Mouse (Mus musculus) cerebellum, adult 2 months (tissue): Measurements from ENCODE around the gene Amfr. TPM values are rescaled to one million over a fixed set of nuclear protein-coding genes. Genes with fewer than 3 reads are reported as not detected.
A peak's percentile ranks its signal among the peaks of the same experiment; 100 is the strongest.

ENCODE experiments used
- DNase-seq, 2 experiments: peaks; one replicate each; pipeline ENCODE4 v3.0.0; 2021
- H3K27ac ChIP-seq: fragments of 200-500 bp; 2 replicates; pipeline ENCODE4 v1.5.1; 2012; ENCODE audit warnings: low read length, control low read depth, inconsistent platforms; ENCODE audit not compliant: insufficient read depth
- H3K27me3 ChIP-seq: fragments of 200-500 bp; 2 replicates; pipeline ENCODE4 v1.6.1; 2012; ENCODE audit warnings: inconsistent platforms, mild to moderate bottlenecking, low read length, moderate library complexity; ENCODE audit not compliant: control insufficient read depth, insufficient read depth
- H3K4me1 ChIP-seq: fragments of 200-500 bp; 2 replicates; pipeline ENCODE4 v1.6.1; 2011; ENCODE audit warnings: low read length; ENCODE audit not compliant: control insufficient read depth, insufficient read depth
- H3K4me3 ChIP-seq: fragments of 200-500 bp; replicated peaks from 2 replicates; pipeline ENCODE3; 2011; ENCODE audit warnings: mild to moderate bottlenecking, low read depth, low read length, control low read depth; ENCODE audit not compliant: insufficient read depth
- CTCF ChIP-seq: fragments of 200-500 bp; IDR thresholded peaks from 2 replicates; pipeline ENCODE4 v1.5.1; 2011; ENCODE audit warnings: low read depth, mild to moderate bottlenecking, control low read depth, low read length, moderate library complexity, borderline replicate concordance; ENCODE audit not compliant: insufficient read depth
- POLR2A ChIP-seq: fragments of 200-500 bp; IDR thresholded peaks from 2 replicates; pipeline ENCODE4 v1.6.1; 2011; ENCODE audit warnings: low read length, control low read depth, borderline replicate concordance; ENCODE audit not compliant: insufficient read depth
- WGBS: fragments of 180-500 bp; shearing (Covaris S2); methylation state at CpG from one replicate; pipeline ENCODE4 v1.1.7; 2018; 5-methylcytosine and 5-hydroxymethylcytosine counted together
- polyA plus RNA-seq: library from polyadenylated mRNA; depleted of rRNA; stranded (reverse); fragments of >200 nt; gene quantifications from 2 replicates; pipeline ENCODE4 v1.2.3, GENCODE M21; 2012

Gene Amfr
- polyA plus RNA-seq, 1 experiment, result 144 TPM

DNA sequence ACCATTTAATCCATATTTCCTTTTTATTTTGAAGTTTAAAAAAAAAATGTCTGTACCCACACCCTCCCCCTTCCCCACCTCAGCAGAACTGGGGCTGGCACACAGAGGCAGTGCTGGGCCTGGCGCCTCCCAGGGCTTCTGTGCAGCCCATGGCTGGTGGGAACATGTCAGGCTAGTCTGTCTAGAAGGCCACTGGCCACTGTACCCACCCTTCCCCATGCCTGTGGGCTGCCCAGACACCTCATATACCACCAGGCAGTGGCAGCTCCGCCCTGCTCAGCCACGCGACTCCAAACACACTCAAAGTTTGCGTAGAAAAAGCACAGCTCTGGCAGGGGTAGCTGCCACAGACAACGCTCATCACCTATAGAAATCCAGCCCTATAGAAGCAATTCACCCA lies 44.3 kb downstream of the Amfr start:
- WGBS, result 80% methylated on average over 6 of the region's 6 CpGs
- Histone ChIP-seq H3K27me3 (no peaks in the 10 kb centered on the region), H3K4me3 (no peak overlapping the region), H3K4me1 (peaks cover 19% of the 10 kb centered on the region), H3K27ac (no peak overlapping the region)
- DNase-seq, result no peak
- no peak for TF ChIP-seq POLR2A
- TF ChIP-seq CTCF, result no peak

DNA sequence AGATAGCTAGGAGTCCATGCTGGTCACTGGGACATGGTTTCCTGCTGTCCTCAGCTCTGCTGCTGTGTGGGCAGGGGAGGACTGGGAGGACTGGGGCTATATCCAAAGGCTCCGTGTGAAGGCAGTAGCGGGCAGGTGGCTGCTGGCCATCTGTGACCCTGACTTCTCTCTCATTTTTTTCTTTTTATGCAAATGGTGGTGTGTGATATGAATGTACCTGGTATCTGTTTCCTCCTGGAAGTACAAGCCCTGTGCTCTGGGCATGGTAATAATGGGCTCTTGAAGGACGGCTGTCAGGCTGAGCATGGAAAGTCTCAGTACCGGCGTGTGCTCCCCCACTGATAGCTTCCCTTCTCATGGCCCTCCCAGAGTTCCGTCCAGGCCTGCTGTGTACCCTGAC lies 51.7 kb downstream of the Amfr start:
- no peak overlapping the region for H3K27ac ChIP-seq
- no peak for DNase-seq
- WGBS, result 29% methylated on average over 6 of the region's 6 CpGs
- peaks cover 59% of the 10 kb centered on the region for H3K4me1 ChIP-seq
- no peak overlapping the region for H3K4me3 ChIP-seq
- H3K27me3 ChIP-seq, result no peaks in the 10 kb centered on the region
- TF ChIP-seq CTCF, result no peak

DNA sequence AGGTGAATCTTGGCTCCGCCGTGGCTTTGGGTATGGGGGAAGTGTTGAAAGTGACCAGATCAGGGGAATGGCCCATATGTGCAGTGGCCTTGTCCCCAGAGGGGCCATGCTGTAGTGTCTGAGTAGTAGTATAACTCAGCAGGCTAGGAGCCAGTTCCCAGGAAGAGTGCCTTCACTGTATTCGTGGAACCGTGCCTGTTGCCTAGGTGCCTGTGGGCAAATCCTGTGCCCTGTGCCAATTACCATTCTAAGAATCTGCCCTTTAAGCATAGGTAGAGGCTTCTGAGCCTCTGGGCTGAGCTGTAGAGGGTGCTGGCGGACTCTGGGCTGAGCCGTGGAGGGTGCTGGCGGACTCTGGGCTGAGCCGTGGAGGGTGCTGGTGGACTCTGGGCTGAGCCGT lies 54.2 kb downstream of the Amfr start:
- DNase-seq, result no peak
- Histone ChIP-seq H3K4me1 (peaks cover 56% of the 10 kb centered on the region), H3K27ac (no peak overlapping the region), H3K4me3 (no peak overlapping the region), H3K27me3 (no peaks in the 10 kb centered on the region)
- TF ChIP-seq POLR2A (no peak), CTCF (no peak)
- 50% methylated on average over 9 of the region's 9 CpGs for WGBS

DNA sequence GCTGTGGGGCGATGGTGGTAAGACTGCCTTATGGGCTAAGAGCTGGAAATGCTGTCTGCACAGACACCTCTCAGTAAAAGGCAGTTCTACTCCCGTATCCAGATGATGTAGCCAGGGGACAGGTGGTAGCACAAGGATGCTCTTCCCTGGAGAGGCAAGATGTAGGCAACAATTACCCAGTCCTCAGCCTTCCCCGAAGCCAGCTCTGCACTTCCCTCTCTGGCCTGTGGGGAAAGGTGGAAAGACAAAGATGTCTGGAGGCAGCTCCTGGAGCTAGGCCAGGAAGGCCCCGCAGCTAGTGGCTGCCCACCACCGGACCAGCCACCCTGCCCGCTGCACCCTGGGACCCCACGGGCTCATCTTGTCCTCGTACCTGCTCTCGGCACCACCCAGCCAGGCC lies 60.1 kb downstream of the Amfr start:
- H3K27me3 ChIP-seq, result no peaks in the 10 kb centered on the region
- no peak for DNase-seq
- peaks cover 54% of the 10 kb centered on the region for H3K4me1 ChIP-seq
- no peak overlapping the region for H3K4me3 ChIP-seq
- no peak overlapping the region for H3K27ac ChIP-seq
- TF ChIP-seq POLR2A, result no peak
- no peak for TF ChIP-seq CTCF
- whole genome bisulfite sequencing, result 57% methylated on average over 9 of the region's 9 CpGs

DNA sequence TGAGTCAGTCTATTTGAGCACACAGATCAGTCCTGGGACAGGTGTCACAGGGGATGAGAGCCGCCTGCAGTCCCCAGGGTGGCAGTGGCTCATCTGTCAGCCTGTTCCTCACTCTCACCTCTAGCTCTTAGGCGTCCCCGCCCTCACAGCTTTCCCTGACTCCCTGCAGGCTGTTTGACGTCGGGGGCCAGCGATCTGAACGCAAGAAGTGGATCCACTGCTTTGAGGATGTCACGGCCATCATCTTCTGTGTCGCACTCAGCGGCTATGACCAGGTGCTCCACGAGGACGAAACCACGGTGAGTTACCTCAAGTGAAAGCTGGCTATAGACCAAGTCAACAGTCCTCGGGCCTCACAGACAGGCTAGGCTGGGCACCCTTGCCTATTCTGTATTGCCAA lies 62.5 kb downstream of the Amfr start:
- peak overlapping the region; percentile 5 for H3K27ac ChIP-seq
- TF ChIP-seq POLR2A, result no peak
- TF ChIP-seq CTCF, result no peak
- peaks cover 37% of the 10 kb centered on the region for H3K4me1 ChIP-seq
- no peak overlapping the region for H3K4me3 ChIP-seq
- H3K27me3 ChIP-seq, result no peaks in the 10 kb centered on the region
- peak; percentile 69 to 70 for DNase-seq
- 12% methylated on average over 14 of the region's 14 CpGs for WGBS

DNA sequence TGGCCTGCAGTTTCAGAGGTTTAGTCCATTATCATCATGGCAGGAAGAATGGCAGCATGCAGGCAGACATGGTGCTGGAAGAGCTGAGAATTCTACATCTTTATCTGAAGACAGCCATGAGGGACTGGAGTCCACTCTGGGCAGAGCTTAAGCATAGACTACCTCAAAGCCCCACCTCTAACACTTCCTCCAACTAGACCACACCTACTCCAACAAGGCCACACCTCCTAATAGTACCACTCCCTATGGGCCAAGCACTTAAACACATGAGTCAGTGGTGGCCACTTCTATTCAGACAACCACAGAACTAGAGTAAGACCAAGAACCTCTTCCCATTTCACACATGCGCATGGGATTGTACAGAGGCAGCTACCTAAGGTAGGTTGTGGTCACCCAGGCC lies 66.2 kb downstream of the Amfr start:
- TF ChIP-seq POLR2A, result no peak
- TF ChIP-seq CTCF, result no peak
- H3K4me3 ChIP-seq, result no peak overlapping the region
- DNase-seq, result no peak
- no peaks in the 10 kb centered on the region for H3K27me3 ChIP-seq
- peaks cover 30% of the 10 kb centered on the region for H3K4me1 ChIP-seq
- 100% methylated on average over 1 of the region's 1 CpGs for WGBS
- no peak overlapping the region for H3K27ac ChIP-seq

DNA sequence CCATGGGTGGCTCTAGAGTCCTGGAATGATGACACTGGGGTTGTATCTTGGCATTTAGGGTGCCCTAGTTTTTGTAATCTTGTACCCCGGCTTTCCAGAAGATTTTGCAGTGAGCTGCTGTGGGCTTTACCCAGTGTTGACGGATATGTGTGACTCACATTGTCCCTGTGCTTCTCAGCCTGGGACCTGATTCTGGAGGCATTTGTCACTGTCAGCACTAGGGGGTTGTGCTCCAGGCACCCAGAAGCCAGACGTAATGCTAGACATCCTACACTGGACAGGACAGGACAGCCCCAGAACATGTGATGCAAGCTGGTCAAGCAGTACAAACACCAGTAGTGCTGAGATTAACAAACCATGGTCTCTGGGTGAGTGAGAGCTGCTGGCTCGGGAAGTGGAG lies 66.9 kb downstream of the Amfr start:
- no peak for DNase-seq
- no peak overlapping the region; the same call in 1 of the 2 replicates for H3K27ac ChIP-seq
- H3K4me3 ChIP-seq, result no peak overlapping the region
- peaks cover 30% of the 10 kb centered on the region for H3K4me1 ChIP-seq
- 83% methylated on average over 4 of the region's 4 CpGs for WGBS
- TF ChIP-seq POLR2A, result no peak
- TF ChIP-seq CTCF, result no peak
- no peaks in the 10 kb centered on the region for H3K27me3 ChIP-seq

DNA sequence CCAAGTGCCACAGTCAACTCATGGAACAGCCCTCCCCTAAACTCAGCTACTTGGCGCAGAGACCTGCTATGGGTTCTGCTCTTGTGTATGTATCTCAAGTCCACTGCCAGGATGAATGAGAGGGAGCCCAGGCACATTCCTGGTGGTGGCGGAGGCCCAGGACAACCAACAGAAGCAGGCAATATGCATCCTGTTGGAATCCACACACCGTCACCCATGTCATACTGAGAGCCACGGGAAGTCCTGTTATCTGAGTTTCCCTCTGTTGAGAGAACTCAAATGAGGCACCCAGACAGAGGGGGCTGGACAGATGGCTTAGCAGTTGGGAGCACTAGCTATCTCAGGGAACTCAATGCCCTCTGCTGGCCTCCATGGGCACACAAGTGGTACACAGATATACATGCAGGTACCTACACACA lies 71.0 kb downstream of the Amfr start:
- peak; percentile 66 to 79 for DNase-seq
- no peaks in the 10 kb centered on the region for H3K27me3 ChIP-seq
- WGBS, result 7% methylated on average over 4 of the region's 4 CpGs
- TF ChIP-seq CTCF (peak; percentile 52; the same call in 1 of the 2 replicates), POLR2A (no peak)
- H3K4me3 ChIP-seq, result no peak overlapping the region
- peaks cover 25% of the 10 kb centered on the region for H3K4me1 ChIP-seq
- H3K27ac ChIP-seq, result peak overlapping the region; percentile 17; the same call in 1 of the 2 replicates

DNA sequence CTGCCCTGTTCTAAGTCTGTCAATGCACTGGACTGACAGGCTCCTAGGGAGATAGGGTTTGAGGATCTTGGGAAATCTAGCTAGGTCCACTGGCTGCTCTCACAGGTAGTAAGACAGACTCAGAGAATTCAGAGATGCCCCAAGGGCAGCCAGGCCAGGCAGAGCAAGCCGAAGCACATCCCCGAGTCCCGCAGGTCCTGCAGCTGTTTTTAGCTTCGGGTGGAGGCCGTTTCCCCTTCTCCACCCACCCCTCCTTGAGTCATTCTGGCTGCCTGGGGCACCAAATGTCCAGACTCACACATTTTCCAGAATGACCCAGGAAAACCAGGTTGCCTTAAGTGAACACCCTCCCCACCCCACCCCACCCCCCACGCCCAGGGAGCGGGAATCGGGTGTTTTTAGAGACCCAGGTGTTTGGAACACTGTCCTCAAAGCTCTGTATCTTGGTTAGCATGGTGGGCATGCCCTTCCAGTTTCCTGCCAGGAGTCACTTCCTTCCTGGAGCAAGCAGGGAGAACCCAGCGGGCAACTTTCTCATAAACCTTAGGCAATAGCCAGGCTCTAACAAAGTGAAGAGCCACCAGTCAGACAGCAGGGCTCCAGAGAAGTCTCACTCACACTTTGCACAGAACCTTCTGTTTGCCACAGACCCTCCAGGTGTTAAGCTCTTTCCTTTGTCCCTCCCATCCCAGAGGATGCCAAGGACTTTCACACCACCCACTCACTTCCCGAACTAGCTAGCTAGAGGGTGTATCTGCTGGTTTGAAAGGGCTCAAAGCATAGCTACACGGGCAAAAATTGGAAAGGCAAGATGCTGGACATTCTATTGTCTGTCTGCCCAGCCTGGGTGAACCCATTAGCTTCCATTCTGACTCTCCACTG lies 71.9 kb downstream of the Amfr start:
- no peak overlapping the region for H3K4me3 ChIP-seq
- no peaks in the 10 kb centered on the region for H3K27me3 ChIP-seq
- no peak for DNase-seq
- WGBS, result 37% methylated on average over 11 of the region's 11 CpGs
- TF ChIP-seq CTCF, result no peak
- peak overlapping the region; percentile 17 for H3K27ac ChIP-seq
- peaks cover 26% of the 10 kb centered on the region for H3K4me1 ChIP-seq
